Mouse (Mus musculus): ENCODE data around the gene Txlnb.

DNA sequence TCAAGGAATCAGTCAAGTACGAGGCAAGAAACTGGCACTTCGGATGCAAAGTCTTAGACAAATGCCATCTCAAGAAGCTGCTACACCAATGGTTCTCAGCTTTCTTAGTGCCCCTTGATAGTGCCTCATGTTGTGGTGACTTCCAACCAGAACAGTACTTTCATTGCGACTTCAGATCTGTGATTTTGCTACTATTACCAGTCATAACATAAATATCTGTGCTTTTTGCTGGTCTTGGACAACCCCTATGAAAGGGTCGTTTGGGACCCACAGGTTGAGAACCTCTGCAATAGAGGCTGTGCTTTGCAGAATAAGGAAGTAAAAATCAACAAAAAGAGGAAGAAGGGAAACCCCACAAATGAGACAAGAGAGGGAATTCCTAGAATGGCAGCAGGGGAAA is 7.7 kb upstream of the Txlnb start:
- TF ChIP-seq MAFK (IDR thresholded peaks at IDR 0.05; ENCODE audit: insufficient read depth, low read depth, low read length): no peak
- TF ChIP-seq ZNF384 (IDR thresholded peaks at IDR 0.05; ENCODE audit: low read depth, low read length): no peak
- TF ChIP-seq HCFC1 (IDR thresholded peaks at IDR 0.05; ENCODE audit: borderline replicate concordance, insufficient read depth, low read length): no peak
- TF ChIP-seq CHD2 (IDR thresholded peaks at IDR 0.05; ENCODE audit: low read depth, low read length): no peak

Data from ES-E14 (cell line).